Mouse (Mus musculus) left cerebral cortex, postnatal 10 days (tissue): ENCODE measurements around the gene Mtf1. TPM values are rescaled to one million over a fixed set of nuclear protein-coding genes. Genes with fewer than 3 reads are reported as not detected.

ENCODE experiments used
- DNase-seq, 2 experiments: peaks; one replicate each; pipeline ENCODE4 v3.0.0; 2021 to 2022; ENCODE audit warnings: low spot score in 2 of 2, mixed read lengths in 1 of 2; ENCODE audit errors: extremely low spot score in 1 of 2
- intact Hi-C: fragments of 180-260 bp; cut with DNase I; formaldehyde crosslinking; loops from one replicate; pipeline ENCODE4 v1.15.1; 2025
- total RNA-seq, 2 experiments: library from RNA; stranded (reverse); gene quantifications; 2 replicates each; pipeline ENCODE4 v1.2.3; 2021

Gene Mtf1
- 10 to 100 TPM; 22.8 to 24.4 TPM for total RNA-seq

DNA sequence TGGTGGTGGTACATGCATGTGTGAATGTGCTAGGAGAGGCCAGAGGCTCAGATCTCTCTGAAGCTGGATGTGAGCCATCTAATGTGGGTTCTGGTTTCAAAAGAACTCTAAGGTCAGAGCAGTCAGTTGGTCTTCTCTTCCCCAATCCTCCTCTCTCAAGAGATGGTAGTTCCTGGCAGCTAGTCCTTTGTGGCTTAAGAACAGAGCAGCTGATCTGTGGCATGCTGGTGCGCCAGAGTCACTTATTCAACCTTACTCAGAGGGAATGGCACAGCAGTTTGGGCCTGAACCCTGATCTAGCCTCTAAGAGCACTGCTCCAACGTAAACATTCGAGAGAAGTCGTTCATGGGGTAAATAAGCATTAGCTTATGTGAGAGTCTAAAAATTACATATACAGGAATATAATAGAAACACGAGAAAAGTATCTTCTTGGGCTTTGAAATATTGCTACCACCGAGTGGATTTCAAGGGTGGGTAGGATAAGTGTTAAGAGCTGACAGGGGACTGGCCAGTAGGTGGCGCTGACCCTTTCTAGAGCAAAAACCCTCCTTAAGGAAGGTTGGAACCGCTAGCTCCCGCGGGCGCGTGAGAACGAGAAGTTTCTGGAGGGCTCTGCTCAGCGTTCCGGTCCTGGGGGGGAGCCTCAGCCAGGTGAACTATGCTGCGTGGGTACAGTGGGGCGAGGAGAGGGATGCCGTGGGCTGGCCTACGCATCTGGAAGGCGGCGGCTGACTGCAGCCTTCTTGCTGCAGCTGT, at the start of gene Mtf1:
Mtf1 (plus strand) TSS at position 553 of the 757 bp plus-strand sequence.
- intact Hi-C loops: loop anchor here (5.0 kb wide), 1 partner anchor 46 kb away; no protein-coding TSS in a partner anchor
- peak; percentile 83 to 93 for DNase-seq

GRCm38 (mm10) chr4:124752281-124753199, 49.4 kb upstream of the Mtf1 start:
- DNase-seq: no peak
- intact Hi-C loops: no loop called here

DNA sequence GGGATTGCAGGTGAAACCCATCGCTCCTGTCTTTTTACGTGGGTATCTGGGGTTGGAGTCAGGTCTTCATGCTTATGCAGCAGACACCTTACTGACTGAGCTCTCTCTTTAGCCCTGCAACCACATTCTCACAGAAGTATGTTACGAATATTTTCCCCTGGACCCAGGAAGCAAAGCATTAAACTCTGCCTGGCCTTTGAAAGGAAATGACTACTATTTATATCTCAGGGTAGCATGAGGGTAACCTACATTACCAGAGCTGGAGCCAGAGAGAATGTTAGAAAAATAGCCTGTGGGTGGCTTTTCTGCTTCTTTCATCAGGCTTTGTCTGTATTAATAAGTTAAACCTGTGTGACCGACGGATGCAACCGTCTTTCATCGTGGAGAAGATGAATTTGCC, 46.4 kb upstream of the Mtf1 start:
- intact Hi-C loops: no loop called here

GRCm38 (mm10) chr4:124759305-124759811, 42.5 kb upstream of the Mtf1 start:
- DNase-seq: no peak
- intact Hi-C loops: no loop called here

More for the DNA sequence above, 46.4 kb upstream of the Mtf1 start:
- no peak for DNase-seq

DNA sequence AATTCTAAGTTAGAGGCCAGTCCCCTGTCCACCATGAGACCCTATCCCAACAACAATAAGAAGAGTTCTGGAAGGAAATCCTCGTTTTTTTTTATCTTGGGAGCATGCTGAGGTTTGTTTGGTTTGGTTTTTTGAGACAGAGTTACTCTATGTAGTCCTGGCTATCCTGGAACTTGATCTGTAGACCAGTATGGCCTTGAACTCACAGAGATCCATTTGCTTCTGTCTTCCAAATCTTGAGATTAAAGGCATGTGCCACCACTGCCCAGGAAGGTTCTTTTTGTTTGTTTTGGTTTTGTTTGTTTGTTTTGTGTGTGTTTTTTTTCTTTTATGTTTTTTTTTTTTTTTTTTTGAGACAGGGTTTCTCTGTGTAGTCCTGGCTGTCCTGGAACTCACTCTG, 40.7 kb upstream of the Mtf1 start:
- intact Hi-C loops: no loop called here
- no peak for DNase-seq

DNA sequence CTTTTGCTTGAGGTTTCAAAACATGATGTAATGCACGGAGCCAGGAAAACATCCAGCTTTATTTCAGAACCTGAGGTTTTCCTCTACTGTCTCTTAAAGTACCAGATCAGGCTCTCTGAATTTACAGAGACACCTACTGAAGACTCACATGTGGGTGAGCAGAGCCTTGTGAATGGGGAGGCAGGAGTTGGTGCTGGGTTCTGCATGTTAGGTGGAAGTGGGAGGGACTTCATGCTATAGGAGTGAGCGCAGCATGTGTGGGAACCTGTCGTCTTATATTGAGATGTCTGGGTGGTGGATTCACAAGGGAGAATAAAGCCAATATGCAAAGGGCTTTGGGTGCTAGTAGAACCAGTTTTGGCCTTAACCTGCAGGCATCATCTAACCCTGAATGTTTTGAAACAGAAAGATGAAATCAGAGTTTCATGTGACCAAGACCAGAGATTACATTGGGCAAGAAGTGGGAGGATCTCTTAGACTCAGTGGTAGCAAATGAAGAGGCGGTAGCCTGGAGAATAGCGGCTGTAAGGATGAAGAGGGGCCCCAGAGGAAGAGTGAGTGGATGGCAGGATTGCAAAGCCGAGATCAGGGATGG, 38.9 kb upstream of the Mtf1 start:
- intact Hi-C loops: no loop called here
- DNase-seq: no peak

DNA sequence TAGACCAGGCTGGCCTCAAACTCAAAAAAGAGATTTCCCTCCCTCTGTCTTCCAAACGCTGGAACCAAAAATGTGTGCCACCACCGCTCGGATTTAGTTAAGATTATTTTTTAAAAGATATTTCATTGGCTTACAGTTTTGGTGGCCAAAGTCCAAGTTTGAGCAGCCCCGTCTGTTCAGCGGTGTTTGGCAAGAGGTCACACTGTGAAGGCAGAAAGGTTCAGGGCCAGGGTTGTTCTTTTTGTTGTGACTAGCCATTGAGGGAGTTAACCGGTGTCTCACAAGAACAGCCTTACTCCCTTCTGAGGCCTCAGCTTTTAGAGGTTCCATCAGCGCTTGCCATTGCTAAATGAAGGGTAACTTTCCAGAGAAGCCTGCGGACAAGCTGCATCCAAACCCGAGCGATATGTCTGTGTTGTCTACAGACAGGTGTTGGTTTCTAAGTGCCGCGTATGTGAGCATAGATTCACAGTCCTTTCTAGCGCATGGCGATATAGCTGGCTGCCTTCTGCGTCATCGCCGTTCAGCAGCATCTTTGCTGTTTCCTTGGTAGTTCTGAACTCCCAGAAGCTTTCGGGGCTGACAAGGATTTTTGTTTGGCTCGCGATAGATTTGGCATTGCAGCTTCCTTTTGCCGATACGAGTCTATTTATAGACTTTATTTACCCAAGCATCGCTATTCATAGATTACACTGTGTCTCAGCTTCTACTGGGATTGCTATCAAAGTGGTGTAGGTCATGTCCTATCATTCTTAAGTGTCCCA, 35.9 kb upstream of the Mtf1 start:
- peak in 1 of 2 experiments; percentile 52 for DNase-seq
- intact Hi-C loops: no loop called here

GRCm38 (mm10) chr4:124766566-124766940, 35.4 kb upstream of the Mtf1 start:
- DNase-seq: no peak
- intact Hi-C loops: no loop called here

DNA sequence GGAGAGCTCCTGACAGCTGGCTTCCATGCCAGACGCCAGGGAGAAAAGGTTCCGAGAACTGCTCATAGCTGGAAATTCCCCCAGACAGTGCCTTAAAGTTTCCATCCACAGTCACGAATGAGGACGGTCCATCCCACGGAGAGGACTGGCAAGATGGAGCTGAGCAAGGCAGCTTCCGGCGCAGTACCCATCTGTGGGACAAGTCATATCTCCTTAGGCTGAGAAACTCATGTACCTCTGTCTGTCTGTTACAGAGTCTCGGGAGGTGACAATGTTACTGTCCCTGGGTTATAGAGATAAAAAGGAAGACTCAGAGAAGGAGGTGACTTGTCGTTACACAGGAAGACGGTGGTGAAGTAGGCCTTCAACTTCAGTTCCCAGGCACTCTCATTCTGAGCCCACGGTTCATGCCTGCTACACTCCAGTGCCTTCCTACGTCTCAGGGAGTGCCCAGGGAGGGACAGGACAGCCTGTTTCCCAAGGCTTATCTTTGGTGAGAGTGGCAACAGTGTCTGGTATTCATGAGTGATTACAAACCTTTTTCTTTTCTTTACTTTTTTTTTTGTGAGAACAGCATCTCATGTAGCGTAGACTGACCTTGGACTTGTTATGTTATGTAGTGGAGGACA, 32.8 kb upstream of the Mtf1 start:
- intact Hi-C loops: no loop called here
- no peak for DNase-seq

DNA sequence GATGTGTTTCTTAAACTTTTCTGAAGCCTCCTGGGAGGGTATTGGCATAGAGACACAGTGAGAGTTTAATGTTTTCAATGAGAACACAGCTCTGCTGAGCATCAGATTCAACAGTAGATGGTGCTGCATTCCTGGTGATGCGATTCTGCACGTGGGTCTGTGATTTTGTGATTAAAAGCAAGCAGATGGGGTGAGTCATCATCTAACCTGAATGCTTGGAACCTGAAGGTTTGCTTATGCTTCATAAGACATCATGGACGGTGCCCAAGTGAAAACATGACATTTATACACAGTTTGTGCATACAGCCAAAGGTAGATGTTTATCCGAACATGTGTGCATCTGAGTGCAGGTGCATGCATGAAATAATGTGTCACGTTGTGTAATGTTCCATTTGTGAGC, 31.3 kb upstream of the Mtf1 start:
- intact Hi-C loops: no loop called here
- DNase-seq: peak in 1 of 2 experiments; percentile 30

- no peak for DNase-seq
- intact Hi-C loops: no loop called here
Observed at GRCm38 (mm10) chr4:124772125-124772524, 29.8 kb upstream of the Mtf1 start.

DNA sequence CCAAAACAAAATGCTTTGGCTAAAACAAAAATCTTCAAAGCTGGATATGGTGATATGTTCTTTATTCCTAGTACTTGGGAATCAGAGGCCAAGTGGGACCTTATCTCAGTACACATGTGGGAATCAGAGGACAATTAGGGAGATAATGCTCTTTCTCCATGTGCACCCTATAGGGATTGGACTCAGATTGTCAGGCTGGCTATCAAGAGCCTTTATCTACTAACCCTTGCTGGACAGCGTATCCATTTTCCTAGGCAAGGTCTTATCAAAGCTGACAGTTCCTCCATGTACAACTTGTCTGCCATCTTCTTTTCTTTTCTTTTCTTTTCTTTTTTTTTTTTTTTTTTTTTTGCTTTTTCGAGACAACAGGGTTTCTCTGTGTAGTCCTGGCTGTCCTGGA, 28.5 kb upstream of the Mtf1 start:
- intact Hi-C loops: no loop called here
- DNase-seq: no peak

DNA sequence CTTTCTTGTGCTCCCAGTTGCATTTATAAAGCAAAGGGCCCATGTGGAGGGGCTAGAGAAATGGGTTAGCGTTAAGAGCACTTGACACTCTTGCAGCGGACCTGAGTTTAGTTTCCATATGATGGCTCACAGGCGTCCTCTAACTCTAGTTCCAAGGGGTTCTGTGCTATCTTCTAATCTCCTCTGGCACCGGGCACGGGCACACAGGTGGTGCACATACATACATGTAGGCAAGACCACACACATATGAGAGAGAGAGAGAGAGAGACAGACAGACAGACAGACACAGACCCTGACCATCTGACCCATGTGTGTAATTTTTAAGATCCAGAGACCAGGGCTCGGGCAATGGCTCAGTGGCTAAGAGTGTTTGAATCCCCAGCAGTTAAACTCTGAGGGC, 27.9 kb upstream of the Mtf1 start:
- intact Hi-C loops: no loop called here
- no peak for DNase-seq

- intact Hi-C loops: no loop called here
- no peak for DNase-seq
Observed at GRCm38 (mm10) chr4:124774429-124774828, 27.5 kb upstream of the Mtf1 start.

DNA sequence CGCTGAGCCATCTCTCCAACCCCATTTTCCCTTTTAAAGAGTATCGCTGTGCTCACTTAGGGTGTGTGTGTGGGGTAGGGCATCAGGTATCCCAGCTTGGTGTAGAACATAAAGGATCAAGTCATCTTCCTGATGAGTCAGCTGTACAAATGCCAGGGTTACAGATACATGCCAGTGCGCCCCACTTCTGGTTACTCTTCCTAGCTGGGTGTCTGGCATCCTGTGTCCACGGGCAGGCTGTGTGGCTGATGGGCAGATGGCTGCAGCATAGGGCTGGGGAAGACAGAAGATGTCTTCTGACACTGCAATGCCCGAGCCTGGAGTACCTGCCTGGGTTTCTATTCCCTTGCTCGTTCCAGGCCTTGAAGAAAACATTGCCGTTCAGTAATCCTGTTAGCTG, 20.5 kb upstream of the Mtf1 start:
- intact Hi-C loops: no loop called here
- no peak for DNase-seq

DNA sequence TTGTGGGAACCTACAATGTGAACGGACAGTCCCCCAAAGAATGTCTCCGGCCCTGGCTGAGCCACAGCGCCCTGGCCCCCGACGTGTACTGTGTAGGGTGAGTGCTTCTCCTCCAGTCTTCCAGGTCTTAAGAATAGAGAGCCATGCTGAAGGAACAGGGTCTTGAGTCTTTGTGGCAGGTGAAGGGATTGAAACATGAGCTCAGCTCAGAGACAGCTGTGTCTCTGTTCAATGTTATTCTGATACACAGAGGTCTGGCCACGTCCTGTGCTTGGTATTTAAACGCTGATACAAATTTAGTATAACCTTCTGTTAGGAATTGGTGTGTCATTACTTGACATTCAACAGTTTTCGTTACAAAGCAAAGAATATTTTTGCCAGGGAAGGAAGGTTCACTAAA, 19.5 kb upstream of the Mtf1 start:
- intact Hi-C loops: no loop called here
- DNase-seq: no peak

DNA sequence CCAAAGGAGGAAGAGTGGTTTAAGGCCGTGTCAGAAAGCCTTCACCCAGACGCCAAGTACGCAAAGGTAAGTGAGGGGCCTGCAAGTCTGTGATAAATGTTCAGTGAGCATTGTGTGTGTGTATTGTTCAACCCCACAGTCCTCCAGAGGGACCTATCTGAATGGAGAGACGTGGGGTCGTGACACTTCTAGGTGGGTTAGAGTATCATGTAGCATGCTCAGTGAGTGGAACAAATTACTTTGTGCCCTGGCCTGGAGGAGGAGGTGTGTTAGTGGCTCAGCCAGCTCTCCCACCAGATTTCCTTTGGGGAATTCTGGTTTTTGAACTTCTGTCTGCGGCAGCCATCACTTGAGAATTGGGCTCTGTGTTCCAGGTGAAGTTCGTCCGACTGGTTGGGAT, 18.0 kb upstream of the Mtf1 start:
- no peak for DNase-seq
- intact Hi-C loops: no loop called here

- DNase-seq: no peak
- intact Hi-C loops: no loop called here
Observed at GRCm38 (mm10) chr4:124790013-124790412, 11.9 kb upstream of the Mtf1 start.
